Mouse (Mus musculus): ENCODE measurements around the gene Plxdc2.

- TF ChIP-seq CTCF (IDR thresholded peaks at IDR 0.05; ENCODE audit: low read depth, low read length) (no peak), POLR2A (IDR thresholded peaks at IDR 0.05; ENCODE audit: extremely low read depth, insufficient read depth, low read length) (no peak)
These were observed 58.4 kb downstream of the Plxdc2 start for GRCm38 (mm10) chr2:16414340-16414976.

All from liver, adult 2 months (tissue).